Mouse (Mus musculus) neutrophil, adult 5-6 weeks (primary cell): Measurements from ENCODE around the gene Mill2. TPM values are rescaled to one million over a fixed set of nuclear protein-coding genes. Genes with fewer than 3 reads are reported as not detected.
"Not testable (repeated sequence)": the region's sequence is repeated elsewhere in the genome, so short reads cannot be mapped to it uniquely, and the experiment has no call there.

Source experiments
- ATAC-seq: fragments of 151-379, 151-347 bp; 2 replicates; pipeline ENCODE4 v1.8.0; 2017; ENCODE audit warnings: mild to moderate bottlenecking, moderate TSS enrichment; ENCODE audit not compliant: insufficient number of reproducible peaks, poor library complexity, low FRiP score, severe bottlenecking; ENCODE audit errors: extremely low read depth
- total RNA-seq: library from RNA; stranded (forward); fragments of 200-1000 nt; gene quantifications from 2 replicates; pipeline ENCODE4 v1.2.3, GENCODE M21; 2017

The Mill2 gene
- total RNA-seq: 0.49 TPM in 1 of 2 replicates, not detected in the other

GRCm38 (mm10) chr7:18839865-18840264, at the start of gene Mill2:
Gene Mill2 (plus strand): TSS chr7:18839966.
- ATAC-seq: no peak

DNA sequence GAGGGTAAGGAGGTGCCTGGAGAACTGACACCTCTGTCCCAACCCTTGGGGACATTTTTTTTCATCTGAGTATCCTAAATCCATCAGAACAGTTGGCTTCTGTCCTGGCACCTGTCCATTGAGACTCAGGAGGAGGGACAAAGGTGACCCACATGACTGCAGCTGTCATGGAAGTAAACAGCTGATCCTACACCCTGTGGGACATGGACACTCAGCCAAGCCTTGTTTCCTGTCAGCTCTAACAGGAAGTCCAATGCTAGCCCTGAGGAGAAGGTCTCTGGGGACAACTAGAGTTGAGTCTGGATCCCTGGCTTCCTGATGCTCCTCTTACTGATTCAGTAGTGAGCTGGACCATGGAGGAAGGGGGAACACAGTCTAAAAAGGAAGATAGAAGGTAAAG, 49.1 kb upstream of the Mill2 start:
- not testable (repeated sequence) for ATAC-seq

- no peak for ATAC-seq
Observed at GRCm38 (mm10) chr7:18798420-18798819, 41.3 kb upstream of the Mill2 start, which contains the start of gene Psg19. Gene Psg19 (minus strand): TSS chr7:18798520.

GRCm38 (mm10) chr7:18799129-18799528, 40.6 kb upstream of the Mill2 start:
- no peak for ATAC-seq

- no peak for ATAC-seq
Observed at GRCm38 (mm10) chr7:18803526-18803925, 36.2 kb upstream of the Mill2 start.

- ATAC-seq: no peak
Observed at GRCm38 (mm10) chr7:18818301-18818700, 21.5 kb upstream of the Mill2 start.

DNA sequence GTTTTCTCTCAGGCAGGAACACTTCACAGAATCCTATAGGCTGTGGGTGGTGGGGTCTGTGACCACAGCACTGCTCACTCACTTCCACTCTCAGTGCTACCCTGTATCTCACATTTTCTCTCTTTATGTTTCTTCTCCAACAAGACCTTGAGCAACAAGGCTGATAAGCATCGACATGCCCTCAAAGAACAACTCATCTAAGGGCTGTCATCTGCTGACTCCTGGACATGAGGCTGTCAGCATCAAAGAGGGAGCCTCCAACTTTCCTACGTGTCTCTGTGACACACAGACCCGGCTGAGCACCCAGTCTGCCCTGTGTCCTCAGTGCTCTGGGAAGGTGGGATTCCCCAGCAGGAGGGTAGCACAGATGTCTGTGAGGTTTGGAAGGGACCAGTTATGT, 18.3 kb upstream of the Mill2 start, which contains the start of gene Psg17:
Psg17 (minus strand) TSS at position 101 of the 400 bp plus-strand sequence.
- ATAC-seq: no peak

GRCm38 (mm10) chr7:18827792-18828546, 11.8 kb upstream of the Mill2 start:
- ATAC-seq: no peak

DNA sequence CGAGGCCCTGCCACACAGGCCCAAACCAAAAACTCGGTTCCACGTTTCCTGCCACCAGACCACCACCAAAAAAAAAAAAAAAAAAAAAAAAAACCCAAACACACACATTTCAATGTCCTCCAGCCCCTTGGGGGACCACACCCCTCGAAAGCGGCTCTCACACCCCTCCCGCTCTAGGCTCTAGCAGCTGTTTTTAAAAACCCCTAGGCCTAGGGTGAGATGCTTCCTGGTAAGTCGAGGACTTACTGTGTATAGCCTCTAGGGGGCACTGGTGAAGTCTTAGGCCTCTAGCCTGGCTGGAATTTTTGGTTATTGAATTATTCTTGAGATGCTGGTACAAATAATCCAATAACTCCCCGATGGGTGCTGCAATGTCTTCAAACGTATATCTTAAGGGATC, 11.2 kb upstream of the Mill2 start:
- no peak for ATAC-seq

DNA sequence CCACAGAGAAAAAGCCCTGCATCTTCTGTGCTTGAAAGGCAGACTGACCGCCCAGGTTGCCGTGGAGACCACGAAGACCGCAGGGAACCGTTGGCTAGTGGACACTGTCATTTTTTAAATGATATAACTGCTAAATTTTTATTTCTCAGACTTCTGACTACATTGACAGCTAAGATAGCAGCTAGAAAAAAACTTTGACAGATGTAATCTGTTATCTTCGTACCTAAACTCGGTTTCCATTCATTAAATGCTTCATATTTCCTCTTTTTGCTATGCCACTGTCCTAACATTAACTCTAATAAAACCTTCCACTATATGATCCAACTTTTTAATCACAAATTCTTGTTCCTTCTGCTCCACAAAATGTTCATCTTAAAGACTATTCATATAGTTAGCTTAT, 10.2 kb upstream of the Mill2 start:
- ATAC-seq: no peak

DNA sequence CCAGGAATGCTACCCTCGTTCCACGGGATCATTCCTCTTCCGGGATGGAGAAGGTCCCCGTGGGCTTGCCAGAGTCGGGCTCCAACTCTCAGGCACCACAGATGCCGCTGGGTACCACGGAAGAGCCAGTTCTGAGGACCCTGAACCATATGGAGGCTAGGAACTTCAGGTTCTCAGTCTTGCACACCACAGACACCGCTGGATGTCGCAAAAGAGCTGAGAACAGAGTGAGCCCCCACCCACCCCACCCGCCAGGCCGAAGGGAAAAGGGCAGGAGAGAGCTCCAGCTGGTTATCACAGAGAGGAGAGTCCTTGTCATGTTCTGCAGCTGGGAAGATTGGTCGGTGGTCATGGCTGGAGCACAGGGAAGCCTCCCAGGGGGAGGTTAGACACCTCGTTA, 7.5 kb upstream of the Mill2 start:
- no peak for ATAC-seq

DNA sequence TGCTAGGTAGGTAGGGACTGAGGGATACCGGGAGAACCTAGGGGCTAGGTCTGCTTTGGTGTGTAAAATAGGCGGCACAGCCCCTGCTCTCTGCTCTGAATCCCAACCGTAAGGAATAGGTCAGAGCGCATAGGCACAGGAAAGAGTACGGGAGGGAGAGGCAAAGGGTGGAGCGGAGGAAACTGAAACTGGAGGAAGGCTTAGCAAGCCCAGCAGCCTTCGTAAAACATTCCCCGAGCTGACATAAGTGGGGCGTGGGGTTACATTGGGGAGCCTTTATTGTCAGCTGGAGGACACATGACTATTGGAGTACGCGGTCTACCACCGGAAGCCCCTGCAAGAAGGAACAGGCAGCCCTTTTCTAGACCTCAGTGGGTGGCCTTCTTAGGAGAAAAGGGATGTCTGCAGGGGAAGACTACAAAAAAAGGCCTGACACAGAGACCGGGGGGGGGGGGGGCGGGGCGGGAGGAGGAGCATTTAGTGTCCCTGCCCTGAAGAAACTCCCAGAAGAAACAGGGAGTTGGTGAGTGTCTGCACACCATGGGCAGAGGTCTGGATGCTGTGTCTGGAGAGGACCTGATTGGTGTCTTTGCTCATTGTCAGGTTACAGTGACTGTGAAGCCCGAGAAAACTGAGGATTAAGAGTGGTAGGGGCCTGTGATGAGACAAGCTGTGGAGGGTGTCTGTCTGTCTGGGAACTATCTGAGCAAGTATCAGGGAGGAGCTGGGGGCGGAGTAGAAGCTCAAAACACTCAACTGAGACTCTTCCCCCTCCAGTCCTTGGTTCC, 814 bp downstream of the Mill2 start:
- no peak for ATAC-seq

DNA sequence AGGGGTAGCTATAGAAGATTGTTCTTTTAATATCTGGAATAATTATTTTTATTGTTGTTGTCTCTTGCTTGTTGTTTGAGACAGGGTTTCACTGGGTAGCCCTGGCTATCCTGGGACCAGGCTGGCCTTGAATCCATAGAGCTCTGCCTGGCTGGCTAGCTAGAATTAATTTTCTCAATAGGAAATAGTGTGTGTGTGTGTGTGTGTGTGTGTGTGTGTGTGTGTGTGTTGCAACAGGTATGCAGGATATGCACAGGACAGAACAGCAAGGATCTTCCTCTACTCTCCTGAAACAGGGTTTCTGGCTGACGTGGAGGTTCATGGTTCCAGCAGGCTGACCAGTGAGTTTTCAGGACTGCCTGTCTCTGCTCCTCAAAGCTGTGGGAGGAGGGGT, 1.4 kb downstream of the Mill2 start:
- ATAC-seq: no peak

- no peak for ATAC-seq
Observed at GRCm38 (mm10) chr7:18844811-18845210, 5.0 kb downstream of the Mill2 start.

DNA sequence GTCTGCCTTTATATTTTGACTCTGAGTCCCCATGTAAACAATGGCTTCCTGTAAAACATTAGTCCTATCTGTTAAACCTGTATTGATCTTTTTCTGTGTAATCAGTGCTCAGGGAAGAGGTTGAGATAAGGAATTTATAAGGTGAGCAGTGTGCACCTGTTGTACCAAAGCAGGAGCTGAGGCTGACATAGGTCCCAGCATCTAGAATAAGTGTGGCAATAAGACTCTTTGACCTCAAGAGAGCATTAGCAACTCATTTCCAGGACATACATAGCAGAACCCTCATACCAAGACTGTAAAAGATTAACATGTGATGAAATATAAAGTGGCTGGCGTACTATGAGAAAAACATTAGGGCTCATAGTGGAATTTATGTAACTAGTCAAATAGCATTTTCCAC, 8.6 kb downstream of the Mill2 start:
- ATAC-seq: no peak

DNA sequence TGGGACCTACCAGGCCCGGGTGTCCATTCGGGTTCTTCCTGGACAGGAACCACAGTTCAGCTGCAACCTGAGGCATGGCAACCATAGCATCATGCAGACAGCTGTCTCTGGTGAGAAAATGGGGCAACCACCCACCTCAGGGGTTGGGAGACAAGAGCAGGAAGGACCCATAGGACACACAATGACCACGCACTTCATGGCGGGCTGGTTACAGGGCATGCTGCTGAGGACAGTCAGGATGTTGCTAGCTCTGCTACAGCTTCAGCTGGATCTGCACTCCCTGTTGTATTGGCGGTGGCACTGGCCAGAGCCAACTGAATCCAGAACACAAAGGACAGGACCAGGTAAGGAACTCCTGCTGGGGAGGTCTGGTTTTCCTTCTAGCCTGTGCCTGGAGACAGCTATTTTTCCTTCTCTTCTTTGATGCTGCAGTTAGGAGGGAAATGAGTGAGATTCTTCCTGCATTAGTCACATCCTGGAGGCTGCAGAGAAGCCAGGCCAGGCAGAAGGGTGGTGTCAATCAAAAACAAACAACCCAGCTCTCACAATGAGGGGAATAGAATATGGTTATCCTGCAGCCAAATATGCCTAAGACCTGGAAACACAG, 18.6 kb downstream of the Mill2 start:
- ATAC-seq: no peak

DNA sequence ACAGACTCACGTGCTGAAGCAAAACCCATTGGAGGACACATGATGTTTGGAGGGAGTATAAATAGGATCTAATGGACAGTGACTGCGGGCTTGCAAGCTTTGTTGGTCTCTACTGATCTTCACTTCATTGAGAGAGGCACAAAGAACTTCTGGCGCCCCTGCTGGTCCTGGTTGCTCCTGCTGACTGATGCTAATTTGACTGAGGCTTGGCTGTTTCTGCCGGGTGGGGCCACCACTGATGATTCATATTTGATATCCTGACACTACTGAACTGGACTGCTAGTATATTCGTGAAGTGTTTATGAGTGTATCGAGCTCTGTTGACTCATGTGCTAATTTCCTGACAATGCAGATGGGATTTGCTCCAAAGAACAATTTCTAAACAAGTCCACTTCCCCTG, 23.0 kb downstream of the Mill2 start:
- no peak for ATAC-seq

DNA sequence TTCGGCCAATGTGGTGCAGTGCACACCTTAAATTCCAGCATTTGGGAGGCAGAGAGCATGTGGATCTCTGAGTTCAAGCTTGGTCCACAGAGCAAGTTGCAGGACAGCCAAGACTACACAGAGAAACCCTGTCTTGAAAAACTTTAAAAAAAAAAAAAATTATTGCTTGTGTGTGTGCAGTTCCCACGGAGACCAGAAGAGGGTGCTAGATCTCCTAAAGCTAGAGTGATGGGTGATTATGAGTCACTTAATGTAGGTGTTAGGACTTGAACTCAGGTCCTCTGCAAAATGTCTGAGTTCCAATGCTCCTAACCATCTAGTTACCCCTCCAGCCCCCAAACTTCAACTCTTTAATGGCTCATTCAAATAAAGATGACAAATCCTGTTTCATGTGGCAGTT, 28.7 kb downstream of the Mill2 start:
- no peak for ATAC-seq

DNA sequence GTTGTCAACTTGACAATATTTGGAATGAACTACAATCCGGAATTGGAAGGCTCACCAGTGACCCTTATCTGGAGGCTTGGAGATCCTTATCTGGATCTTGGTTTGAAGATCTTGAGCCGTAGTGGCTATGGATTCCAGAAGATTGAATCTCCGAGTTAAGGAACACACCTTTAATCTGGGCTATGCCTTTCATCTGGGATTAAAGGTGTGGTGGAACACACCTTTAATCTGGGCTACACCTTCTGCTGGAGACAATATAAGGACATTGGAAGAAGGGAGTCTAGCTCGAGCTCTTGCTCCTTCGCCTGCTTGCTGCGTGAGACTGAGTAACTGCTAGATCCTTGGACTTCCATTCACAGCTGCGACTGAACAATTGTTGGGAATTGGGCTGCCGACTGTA, 31.3 kb downstream of the Mill2 start, which contains the start of gene Pglyrp1:
Pglyrp1 (plus strand) TSS at position 301 of the 400 bp plus-strand sequence.
- not testable (repeated sequence) for ATAC-seq
